Mouse (Mus musculus) lung, adult 2 months (tissue): ENCODE data around the gene Hist1h4h.

Experiments
- CTCF ChIP-seq: fragments of 200-500 bp; IDR thresholded peaks from 2 replicates; pipeline ENCODE4 v1.5.1; 2011; ENCODE audit warnings: mild to moderate bottlenecking, low read length, control low read depth; ENCODE audit not compliant: insufficient read depth
- POLR2A ChIP-seq: fragments of 200-500 bp; IDR thresholded peaks from 2 replicates; pipeline ENCODE4 v1.6.1; 2011; ENCODE audit warnings: low read depth, mild to moderate bottlenecking, control low read depth, low read length, borderline replicate concordance; ENCODE audit errors: extremely low read depth

DNA sequence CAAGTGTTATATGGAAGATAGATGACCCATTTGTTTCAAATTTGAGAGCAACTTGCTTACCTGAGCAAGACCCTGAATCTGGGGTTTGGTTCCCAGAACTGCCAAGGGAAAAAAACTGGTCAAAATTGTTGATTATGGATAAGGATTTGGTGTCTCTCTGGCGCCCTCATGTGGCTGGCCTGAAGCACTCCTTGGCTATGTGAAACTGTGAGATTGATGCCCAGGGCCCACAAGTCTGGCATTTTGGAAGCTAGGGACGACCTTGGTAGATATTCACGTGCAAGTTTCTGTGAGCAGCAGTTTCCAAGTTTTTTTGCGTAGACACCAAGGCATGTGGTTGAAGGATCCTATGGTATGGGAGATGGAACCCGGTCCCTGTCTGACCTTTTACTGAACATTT, 6.2 kb upstream of the Hist1h4h start:
- peak; percentile 91 for TF ChIP-seq CTCF
- TF ChIP-seq POLR2A: no peak
